Mouse (Mus musculus): Measurements from ENCODE around the gene Fnbp1l. TPM values are rescaled to one million over a fixed set of nuclear protein-coding genes. Genes with fewer than 3 reads are reported as not detected.

Fnbp1l gene
- polyA plus RNA-seq, 2 experiments from 2014 or later: 0.08 TPM; not detected in 1

- ATAC-seq: no peak
Measured at GRCm38 (mm10) chr3:122520365-122520764, 99.2 kb downstream of the Fnbp1l start.

- ATAC-seq: no peak
Measured at GRCm38 (mm10) chr3:122519082-122519481, 100.4 kb downstream of the Fnbp1l start.

DNA sequence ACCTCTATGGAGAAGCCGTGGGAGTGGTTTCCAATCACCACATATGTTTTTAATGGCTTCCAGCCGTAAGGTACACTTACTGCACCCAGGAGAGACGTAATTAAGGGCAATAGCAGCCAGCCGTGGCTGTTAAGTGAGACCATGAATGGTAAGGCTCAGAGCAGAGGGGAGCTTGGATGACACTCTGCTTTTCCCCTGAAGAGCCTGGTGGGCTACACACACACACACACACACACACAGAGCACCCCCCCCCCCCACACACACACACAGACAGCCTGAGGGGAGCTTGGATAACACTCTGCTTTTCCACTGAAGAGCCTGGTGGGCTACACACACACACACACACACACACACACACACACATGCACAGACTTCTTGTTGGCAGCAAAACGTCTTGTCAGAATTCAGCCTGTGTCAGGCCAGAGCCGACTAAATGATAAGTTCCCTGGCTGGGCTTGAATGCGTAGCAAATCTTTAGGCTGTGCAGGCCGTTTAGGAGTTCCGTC is 101.2 kb downstream of the Fnbp1l start:
- no peak for ATAC-seq

GRCm38 (mm10) chr3:122517726-122518125 is 101.8 kb downstream of the Fnbp1l start:
- no peak for ATAC-seq

GRCm38 (mm10) chr3:122516327-122516695 is 103.2 kb downstream of the Fnbp1l start:
- no peak for ATAC-seq

DNA sequence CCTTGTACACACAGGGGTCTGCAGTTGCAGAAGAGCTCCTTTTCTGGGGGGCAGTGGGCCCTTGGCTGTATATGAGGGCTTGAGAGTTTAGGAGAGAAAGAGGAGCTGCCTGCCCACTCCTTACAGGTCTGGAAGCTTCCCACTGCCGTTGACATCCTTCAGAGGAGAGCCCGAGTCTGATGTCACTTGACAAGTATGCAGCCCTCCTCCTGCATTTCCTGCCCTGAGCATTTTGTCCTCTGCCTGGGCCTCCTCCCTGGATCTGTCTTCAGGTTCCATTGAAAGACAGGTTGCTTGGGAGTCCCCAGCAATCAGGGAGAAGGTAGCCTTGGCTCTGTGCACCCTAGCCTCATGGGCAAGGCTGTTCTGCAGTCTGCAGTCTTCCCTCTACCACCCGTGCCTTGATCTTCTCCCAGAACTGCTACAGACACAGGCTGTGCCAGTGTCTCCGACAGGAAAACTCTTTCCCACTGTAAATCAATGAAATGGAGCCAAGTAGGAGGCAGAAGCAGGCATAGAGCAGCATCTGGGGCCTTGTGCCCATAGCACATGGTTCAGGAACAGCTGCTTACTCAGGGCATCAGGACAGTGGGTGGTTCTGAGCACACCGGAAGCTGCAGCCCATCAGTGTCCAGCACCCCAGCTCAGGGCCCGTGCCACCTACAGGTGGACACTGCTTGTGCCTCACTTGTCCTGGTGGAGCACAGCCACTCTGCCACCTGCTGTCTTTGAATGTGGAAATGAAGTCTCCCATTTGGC is 103.8 kb downstream of the Fnbp1l start:
- ATAC-seq: no peak

- ATAC-seq: no peak
Measured at GRCm38 (mm10) chr3:122512725-122513375, 106.7 kb downstream of the Fnbp1l start.

- no peak for ATAC-seq
Measured at GRCm38 (mm10) chr3:122511721-122512619, 107.5 kb downstream of the Fnbp1l start.

DNA sequence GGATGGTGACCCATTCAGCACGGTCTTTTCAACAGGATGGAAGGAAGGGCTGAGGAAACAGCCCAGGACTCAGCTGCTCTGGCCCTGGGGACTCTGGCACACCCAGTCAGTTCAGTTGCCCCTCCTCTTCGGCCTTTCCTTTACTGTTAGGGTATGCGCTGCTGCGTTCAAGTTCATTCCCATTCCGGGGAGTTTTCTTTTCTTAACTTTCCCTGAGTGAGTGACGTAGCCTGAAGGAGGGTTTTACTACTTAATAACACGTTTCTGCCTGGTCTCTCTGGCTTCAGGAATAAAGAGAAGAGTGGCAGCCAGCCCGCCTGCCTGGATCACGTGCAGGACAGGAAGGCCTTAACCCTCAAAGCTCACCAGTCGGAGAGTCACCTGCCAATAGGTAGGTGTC is 108.6 kb downstream of the Fnbp1l start:
- ATAC-seq: no peak

DNA sequence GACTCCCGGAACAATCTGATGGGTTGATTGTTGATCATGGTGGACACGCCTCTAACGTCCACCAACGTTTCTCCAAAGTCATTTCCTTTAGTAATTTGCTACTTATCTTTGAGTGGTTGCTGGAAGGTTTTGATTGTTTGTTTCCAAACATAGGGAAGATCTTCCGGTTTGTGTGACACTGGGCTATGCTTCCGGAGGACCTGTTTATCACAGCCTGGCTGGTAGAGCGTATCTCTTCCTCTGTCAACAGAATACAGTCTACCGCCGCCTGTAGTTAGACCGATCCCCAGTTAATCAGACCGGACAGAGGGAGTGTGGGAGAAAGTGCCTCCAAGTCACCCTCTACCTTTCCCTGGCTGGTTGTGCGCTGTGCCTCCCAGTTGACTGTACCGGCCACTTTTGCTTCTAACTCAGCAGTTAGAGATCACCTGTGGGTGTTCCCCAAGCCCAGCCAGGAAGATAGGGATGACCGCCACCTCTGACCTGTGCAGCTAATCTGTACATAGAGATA is 109.2 kb downstream of the Fnbp1l start:
- ATAC-seq: no peak

- no peak for ATAC-seq
Measured at GRCm38 (mm10) chr3:122509534-122510239, 109.8 kb downstream of the Fnbp1l start.

DNA sequence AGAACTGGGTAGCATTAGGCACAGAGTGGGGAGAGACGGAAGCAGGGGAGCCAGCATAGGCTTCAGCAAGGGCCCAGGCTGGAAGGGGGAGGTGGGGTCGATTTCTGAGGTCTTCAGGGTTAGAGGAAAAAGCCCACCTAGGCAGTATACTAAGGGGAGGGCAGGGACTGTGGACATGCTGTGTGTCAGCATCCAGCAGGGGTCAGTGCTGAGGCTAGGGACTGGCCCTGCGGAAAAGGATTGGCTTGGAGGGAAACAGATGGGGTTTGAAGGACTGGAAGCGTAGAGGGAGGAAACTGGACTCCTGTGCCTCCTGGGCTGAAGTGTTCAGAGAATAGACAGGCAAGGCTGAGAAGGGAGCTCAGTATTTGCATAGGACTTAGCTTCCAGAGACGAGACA is 110.4 kb downstream of the Fnbp1l start:
- no peak for ATAC-seq

- ATAC-seq: no peak
Measured at GRCm38 (mm10) chr3:122507826-122508225, 111.7 kb downstream of the Fnbp1l start.

DNA sequence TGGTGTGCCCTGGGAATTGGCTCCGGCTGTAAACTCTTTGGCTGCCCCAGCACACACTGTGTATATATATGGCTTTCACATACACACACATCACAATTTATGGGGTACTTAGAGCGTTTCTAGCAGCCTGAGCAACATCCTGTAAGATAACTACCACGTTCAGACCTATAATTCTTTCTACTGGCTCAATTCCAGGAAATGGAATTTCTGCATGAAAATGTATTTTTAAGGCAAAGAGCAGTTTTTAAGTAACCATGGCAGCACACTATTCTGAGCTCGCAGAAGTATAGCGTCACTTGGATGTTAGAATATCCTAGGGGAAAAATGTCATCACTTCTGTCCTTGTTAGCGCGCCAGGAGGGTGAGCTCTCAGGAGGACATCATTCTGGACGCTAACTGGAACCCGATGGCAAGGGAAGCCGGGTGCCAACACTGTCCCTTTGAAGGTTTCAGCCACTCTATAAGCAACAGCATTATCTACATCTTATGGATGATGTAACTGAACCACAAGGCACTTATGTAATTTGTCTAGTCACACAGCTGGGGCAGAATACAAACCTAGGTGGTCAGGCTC is 113.1 kb downstream of the Fnbp1l start:
- no peak for ATAC-seq

GRCm38 (mm10) chr3:122500929-122501328 is 118.6 kb downstream of the Fnbp1l start:
- ATAC-seq: no peak

DNA sequence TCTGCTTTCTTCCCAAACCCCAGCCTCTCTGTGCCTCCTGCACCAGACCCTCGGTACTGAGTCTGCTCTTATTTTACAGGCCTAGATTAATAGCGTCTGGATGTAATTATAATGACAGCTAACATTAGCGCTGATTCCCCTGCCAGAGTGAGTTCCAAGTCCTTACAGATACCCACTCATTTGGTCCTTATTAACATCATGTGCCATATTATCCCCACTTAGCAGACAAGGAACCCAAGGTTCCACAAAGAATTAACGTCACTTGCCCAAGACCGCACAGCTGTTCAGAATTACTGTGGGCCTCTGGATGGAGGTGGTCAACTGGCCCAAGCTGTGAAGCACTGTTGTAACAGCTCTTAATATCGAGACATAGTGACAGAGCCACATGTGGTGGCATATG is 119.9 kb downstream of the Fnbp1l start:
- no peak for ATAC-seq

- no peak for ATAC-seq
Measured at GRCm38 (mm10) chr3:122498528-122498927, 121.0 kb downstream of the Fnbp1l start.

GRCm38 (mm10) chr3:122497871-122498270 is 121.6 kb downstream of the Fnbp1l start:
- ATAC-seq: no peak

DNA sequence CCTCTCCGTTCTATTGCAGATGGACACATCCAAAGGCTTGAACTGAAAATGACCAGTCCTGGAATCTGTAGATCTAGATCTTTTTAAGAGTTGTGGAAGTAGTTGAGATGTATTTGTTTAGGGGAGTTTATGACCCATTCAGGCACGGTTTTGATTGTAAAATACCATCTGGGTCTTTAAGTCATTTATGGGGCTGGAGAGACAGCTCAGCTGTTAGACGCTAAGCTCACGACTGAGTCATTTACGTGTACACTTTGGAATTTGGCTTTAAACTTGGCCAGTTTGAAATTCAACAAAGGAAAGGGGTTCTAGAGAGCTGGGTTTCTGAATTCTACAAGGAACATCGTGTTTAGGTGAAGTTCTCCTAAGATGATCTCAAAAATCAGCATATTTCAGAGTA is 124.8 kb downstream of the Fnbp1l start:
- ATAC-seq: no peak

DNA sequence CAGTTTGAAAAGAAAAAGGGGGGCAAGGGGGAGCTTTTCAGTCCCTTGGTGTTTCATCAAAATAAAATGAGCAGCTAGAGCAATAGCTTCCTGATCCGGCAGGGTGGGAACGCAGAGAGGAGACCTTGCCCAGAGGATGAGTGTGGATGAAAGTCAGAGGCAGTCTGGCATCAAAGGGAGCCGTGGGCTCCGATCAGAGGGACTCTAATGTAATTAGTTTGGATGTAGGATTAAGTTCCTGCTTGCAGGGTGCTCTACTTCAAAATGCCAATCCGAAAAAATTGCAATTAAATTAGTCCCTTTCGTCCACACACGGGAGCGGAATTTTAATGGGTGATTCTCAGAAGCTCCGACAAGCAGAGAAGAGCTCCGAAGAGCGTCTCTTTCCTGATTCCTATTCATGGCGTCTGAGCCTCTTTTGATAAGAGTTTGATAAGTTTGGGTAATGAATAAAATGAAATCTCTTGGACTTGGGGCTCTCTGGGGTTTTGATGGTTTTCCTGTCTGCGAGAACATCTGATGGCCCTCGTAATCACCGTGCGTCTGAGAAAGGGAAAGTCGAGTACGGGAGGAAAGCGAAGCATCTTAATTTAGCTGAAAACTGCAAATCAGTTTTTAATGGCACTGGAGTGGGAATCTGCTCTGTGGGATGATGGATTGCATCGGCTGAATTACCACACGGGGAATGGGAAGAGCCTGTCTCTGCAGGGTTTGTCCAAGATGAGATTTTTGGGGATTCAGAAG is 126.5 kb downstream of the Fnbp1l start:
- ATAC-seq: no peak

GRCm38 (mm10) chr3:122492006-122492405 is 127.5 kb downstream of the Fnbp1l start:
- no peak for ATAC-seq
